Mouse (Mus musculus) liver, embryonic 14.5 days (tissue): Measurements from ENCODE around the gene Klhl10. TPM values are rescaled to one million over a fixed set of nuclear protein-coding genes. Genes with fewer than 3 reads are reported as not detected.

Source experiments
- ATAC-seq: fragments of 200-750 bp; cut with Nextera tagmentation; 2 replicates; pipeline ENCODE4 v1.8.0; 2017; ENCODE audit warnings: moderate number of reproducible peaks, mild to moderate bottlenecking, moderate library complexity; ENCODE audit not compliant: insufficient read depth
- DNase-seq, 3 experiments: peaks; one replicate each; pipeline ENCODE4 v3.0.0-alpha.2; 2012 to 2013; ENCODE audit warnings: low read depth in 3 of 3, low spot score in 3 of 3
- H3K27ac ChIP-seq: fragments of 300-500 bp; sonication (generic); 2 replicates; pipeline ENCODE4 v1.5.1; 2014; ENCODE audit warnings: moderate library complexity, mild to moderate bottlenecking, control low read depth, inconsistent platforms
- H3K27me3 ChIP-seq: fragments of 300-500 bp; sonication (generic); 2 replicates; pipeline ENCODE4 v1.6.1; 2014; ENCODE audit warnings: mild to moderate bottlenecking, low read length, moderate library complexity; ENCODE audit not compliant: control insufficient read depth, insufficient read depth
- H3K36me3 ChIP-seq: fragments of 300-500 bp; sonication (generic); replicated peaks from 2 replicates; pipeline ENCODE4 v1.6.1; 2014; ENCODE audit warnings: low read depth; ENCODE audit not compliant: control insufficient read depth, insufficient read depth
- H3K4me1 ChIP-seq, 2 experiments: fragments of 200-500 bp in 1 of 2; fragments of 300-500 bp in 1 of 2; sonication (generic) in 1 of 2; replicated peaks; 2 replicates each; pipeline ENCODE4 v1.6.1; 2012 to 2014; ENCODE audit warnings: antibody characterized with exemption in 1 of 2, inconsistent platforms in 1 of 2, low read length in 1 of 2; ENCODE audit not compliant: control insufficient read depth in 2 of 2, insufficient read depth in 2 of 2
- H3K4me2 ChIP-seq: fragments of 300-500 bp; sonication (generic); 2 replicates; pipeline ENCODE4 v1.6.1; 2014; ENCODE audit warnings: low read depth, mild to moderate bottlenecking, control low read depth, moderate library complexity
- H3K4me3 ChIP-seq, 2 experiments: fragments of 200-500 bp in 1 of 2; fragments of 300-500 bp in 1 of 2; sonication (generic) in 1 of 2; 2 replicates each; pipeline ENCODE4 v1.5.1; 2012 to 2014; ENCODE audit warnings: low read depth in 2 of 2, low read length in 2 of 2, mild to moderate bottlenecking in 2 of 2, control low read depth in 1 of 2, inconsistent platforms in 1 of 2, moderate library complexity in 1 of 2; ENCODE audit not compliant: insufficient read depth in 1 of 2
- H3K9ac ChIP-seq: fragments of 300-500 bp; sonication (generic); replicated peaks from 2 replicates; pipeline ENCODE4 v1.6.1; 2014; ENCODE audit warnings: mild to moderate bottlenecking, control low read depth, moderate library complexity
- H3K9me3 ChIP-seq: fragments of 300-500 bp; sonication (generic); 2 replicates; pipeline ENCODE4 v1.6.1; 2016; ENCODE audit warnings: low read length, mixed read lengths; ENCODE audit not compliant: control insufficient read depth
- CTCF ChIP-seq: IDR thresholded peaks from 2 replicates; pipeline ENCODE4 v1.5.1; 2016; ENCODE audit warnings: antibody characterized with exemption, low read depth, control low read depth
- EP300 ChIP-seq: IDR thresholded peaks from 2 replicates; pipeline ENCODE4 v1.6.1; 2016; ENCODE audit warnings: antibody characterized with exemption, low read depth
- WGBS: fragments of 180-500 bp; shearing (Covaris S2); extraction: QIAGEN DNeasy Blood & Tissue Kit; methylation state at CpG from one replicate; pipeline ENCODE4 v1.1.7; 2014; ENCODE audit not compliant: insufficient replicate concordance; 5-methylcytosine and 5-hydroxymethylcytosine counted together
- polyA plus RNA-seq, 2 experiments: library from polyadenylated mRNA; depleted of rRNA in 1 of 2; stranded (reverse) in 1 of 2; unstranded in 1 of 2; fragments of >200 nt; fragmentation: Nextera tagmentation in 1 of 2; extraction: Ambion mirVana in 1 of 2; gene quantifications; 2 replicates each; pipeline versions ENCODE4 v1.2.1 to v1.2.3; 2012 to 2014

Gene Klhl10
- polyA plus RNA-seq, 2 experiments, result 0.15 to 0.16 TPM

GRCm38 (mm10) chr11:100435678-100436246 lies 6.0 kb upstream of the Klhl10 start:
- Histone ChIP-seq H3K4me3 (no peak overlapping the region), H3K9me3 (no peaks in the 10 kb centered on the region), H3K36me3 (no peaks in the 10 kb centered on the region), H3K4me2 (no peak overlapping the region), H3K27ac (no peak overlapping the region), H3K4me1 (peaks cover 0 to 7% of the 10 kb centered on the region in 2 experiments; a peak in 3 of 4 replicates), H3K9ac (no peak overlapping the region), H3K27me3 (no peaks in the 10 kb centered on the region)
- DNase-seq (no peak), ATAC-seq (no peak)
- TF ChIP-seq EP300, result no peak
- TF ChIP-seq CTCF, result no peak
- 76% methylated on average over 9 of the region's 9 CpGs for WGBS

DNA sequence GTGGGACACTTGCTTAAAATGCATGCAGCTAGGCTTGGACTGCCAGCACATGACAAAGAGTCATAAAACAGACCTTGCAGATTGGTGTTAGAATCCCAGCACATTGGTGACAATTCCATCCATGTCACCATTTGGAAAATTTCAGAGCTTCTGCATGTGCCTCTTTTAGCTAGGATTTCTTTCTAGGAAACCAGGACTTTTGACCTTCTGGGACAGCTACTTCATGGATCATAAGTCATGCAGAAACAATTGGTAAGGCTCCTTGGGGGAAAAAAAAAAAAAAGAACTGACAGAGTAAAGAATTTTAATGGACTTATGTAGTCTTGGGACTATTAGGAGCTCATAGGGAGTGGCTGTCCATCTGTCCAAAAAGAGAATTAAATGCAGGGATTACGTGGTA lies 3.8 kb upstream of the Klhl10 start:
- 67% methylated on average over 1 of the region's 1 CpGs for WGBS
- H3K4me2 ChIP-seq, result no peak overlapping the region
- no peak overlapping the region for H3K4me3 ChIP-seq
- no peak for ATAC-seq
- TF ChIP-seq EP300, result no peak
- TF ChIP-seq CTCF, result no peak
- H3K36me3 ChIP-seq, result no peaks in the 10 kb centered on the region
- no peak for DNase-seq
- no peak overlapping the region for H3K9ac ChIP-seq
- H3K9me3 ChIP-seq, result no peaks in the 10 kb centered on the region
- H3K27ac ChIP-seq, result no peak overlapping the region
- no peaks in the 10 kb centered on the region for H3K27me3 ChIP-seq
- peaks cover 0 to 7% of the 10 kb centered on the region in 2 experiments; a peak in 3 of 4 replicates for H3K4me1 ChIP-seq

- Histone ChIP-seq H3K4me2 (peak overlapping the region; percentile 90), H3K4me3 (peak overlapping the region; percentile 71 to 75), H3K9ac (peak overlapping the region; percentile 74), H3K27me3 (no peaks in the 10 kb centered on the region), H3K4me1 (peaks cover 0 to 7% of the 10 kb centered on the region in 2 experiments; a peak in 3 of 4 replicates), H3K9me3 (no peaks in the 10 kb centered on the region), H3K36me3 (no peaks in the 10 kb centered on the region), H3K27ac (no peak overlapping the region)
- WGBS, result 2% methylated on average over 52 of the region's 52 CpGs
- ATAC-seq (peak; percentile 92), DNase-seq (peak; percentile 42 to 53 (median 45))
- TF ChIP-seq CTCF (no peak), EP300 (no peak)
Measured at GRCm38 (mm10) chr11:100440691-100441522, 810 bp upstream of the Klhl10 start.

DNA sequence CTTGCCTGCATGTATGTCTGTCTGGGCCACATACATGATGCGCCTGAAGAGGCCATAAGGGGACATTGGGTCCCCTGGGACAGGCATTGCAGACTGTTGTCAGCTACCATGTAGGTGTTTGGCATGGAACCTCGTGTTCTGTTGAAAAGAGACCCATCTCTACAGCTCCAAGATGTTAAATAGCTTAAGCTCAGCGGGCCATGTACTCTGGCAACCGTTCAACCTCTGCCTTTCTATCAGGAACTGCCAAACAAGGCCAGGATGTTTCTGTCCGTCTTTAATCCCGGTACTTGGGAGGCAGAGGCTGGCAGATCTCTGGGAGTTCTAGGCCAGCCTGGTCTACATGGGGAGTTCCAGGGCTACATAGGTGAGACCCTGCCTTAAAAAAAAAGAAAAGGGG lies 908 bp downstream of the Klhl10 start:
- ATAC-seq (no peak), DNase-seq (no peak)
- H3K9ac ChIP-seq, result no peak overlapping the region
- TF ChIP-seq CTCF (no peak), EP300 (no peak)
- H3K27ac ChIP-seq, result no peak overlapping the region
- H3K4me1 ChIP-seq, result peaks cover 0 to 7% of the 10 kb centered on the region in 2 experiments; a peak in 3 of 4 replicates
- H3K36me3 ChIP-seq, result no peaks in the 10 kb centered on the region
- no peak overlapping the region for H3K4me2 ChIP-seq
- H3K4me3 ChIP-seq, result no peak overlapping the region
- no peaks in the 10 kb centered on the region for H3K9me3 ChIP-seq
- H3K27me3 ChIP-seq, result no peaks in the 10 kb centered on the region
- WGBS, result 73% methylated on average over 6 of the region's 6 CpGs

- TF ChIP-seq EP300, result no peak
- TF ChIP-seq CTCF, result no peak
- no peaks in the 10 kb centered on the region for H3K4me1 ChIP-seq
- no peak overlapping the region for H3K4me2 ChIP-seq
- no peaks in the 10 kb centered on the region for H3K9me3 ChIP-seq
- DNase-seq, result no peak
- no peak overlapping the region for H3K4me3 ChIP-seq
- H3K36me3 ChIP-seq, result peaks cover 8% of the 10 kb centered on the region
- H3K27me3 ChIP-seq, result no peaks in the 10 kb centered on the region
- no peak overlapping the region for H3K9ac ChIP-seq
- no peak overlapping the region for H3K27ac ChIP-seq
- ATAC-seq, result no peak
- WGBS, result 59% methylated on average over 4 of the region's 4 CpGs
Measured at GRCm38 (mm10) chr11:100457247-100457646, 15.5 kb downstream of the Klhl10 start.
